Mouse (Mus musculus) liver, adult 2 months (tissue): Measurements from ENCODE around the gene Prkce. TPM values are rescaled to one million over a fixed set of nuclear protein-coding genes. Genes with fewer than 3 reads are reported as not detected.

Source experiments
- DNase-seq: peaks from one replicate; pipeline ENCODE4 v3.0.0-alpha.2; 2011; ENCODE audit warnings: low read depth, low spot score; ENCODE audit errors: extremely low read depth
- H3K27ac ChIP-seq: fragments of 200-500 bp; replicated peaks from 2 replicates; pipeline ENCODE4 v1.5.1; 2012; ENCODE audit warnings: low read depth, mild to moderate bottlenecking, control low read depth, inconsistent platforms, low read length; ENCODE audit not compliant: insufficient read depth
- H3K27me3 ChIP-seq: fragments of 200-500 bp; 2 replicates; pipeline ENCODE4 v1.6.1; 2012; ENCODE audit warnings: mild to moderate bottlenecking, moderate library complexity, low read length, inconsistent platforms; ENCODE audit not compliant: control insufficient read depth, insufficient read depth
- H3K36me3 ChIP-seq: fragments of 200-500 bp; 2 replicates; pipeline ENCODE4 v1.6.1; 2012; ENCODE audit warnings: low read length, inconsistent platforms; ENCODE audit not compliant: control insufficient read depth, insufficient read depth
- H3K4me1 ChIP-seq: fragments of 200-500 bp; 2 replicates; pipeline ENCODE4 v1.6.1; 2011; ENCODE audit warnings: low read length; ENCODE audit not compliant: control insufficient read depth, insufficient read depth
- H3K4me3 ChIP-seq: fragments of 200-500 bp; 2 replicates; pipeline ENCODE4 v1.5.1; 2011; ENCODE audit warnings: low read depth, mild to moderate bottlenecking, control low read depth, low read length, moderate library complexity; ENCODE audit not compliant: insufficient read depth
- H3K79me2 ChIP-seq: fragments of 200-500 bp; 2 replicates; pipeline ENCODE4 v1.6.1; 2012; ENCODE audit warnings: inconsistent platforms, mild to moderate bottlenecking, low read length, moderate library complexity; ENCODE audit not compliant: control insufficient read depth, insufficient read depth
- H3K9ac ChIP-seq: fragments of 200-500 bp; 2 replicates; pipeline ENCODE4 v1.6.1; 2012; ENCODE audit warnings: low read depth, mild to moderate bottlenecking, control low read depth, inconsistent platforms, low read length
- CTCF ChIP-seq: fragments of 200-500 bp; IDR thresholded peaks from 2 replicates; pipeline ENCODE4 v1.5.1; 2011; ENCODE audit warnings: low read depth, low read length, control low read depth
- POLR2A ChIP-seq: fragments of 200-500 bp; IDR thresholded peaks from 2 replicates; pipeline ENCODE4 v1.6.1; 2011; ENCODE audit warnings: low read length, control low read depth; ENCODE audit not compliant: insufficient read depth; ENCODE audit errors: extremely low read depth
- WGBS: fragments of 180-500 bp; shearing (Covaris S2); methylation state at CpG from one replicate; pipeline ENCODE4 v1.1.7; 2018; 5-methylcytosine and 5-hydroxymethylcytosine counted together
- polyA plus RNA-seq: library from polyadenylated mRNA; depleted of rRNA; stranded (reverse); fragments of >200 nt; gene quantifications from 2 replicates; pipeline ENCODE4 v1.2.3, GENCODE M21; 2012
- total RNA-seq: library from RNA; depleted of rRNA; stranded (reverse); fragments of >200 nt; gene quantifications from 2 replicates; pipeline ENCODE4 v1.2.3, GENCODE M21; 2014

Prkce gene
- total and polyA plus RNA-seq, 2 experiments, result 2.0 to 6.4 TPM

- Histone ChIP-seq H3K4me1 (peaks cover 35% of the 10 kb centered on the region), H3K36me3 (no peaks in the 10 kb centered on the region), H3K9ac (peak overlapping the region; percentile 26), H3K27ac (peak overlapping the region; percentile 62), H3K79me2 (no peaks in the 10 kb centered on the region; the same call in 1 of the 2 replicates), H3K27me3 (no peaks in the 10 kb centered on the region), H3K4me3 (no peak overlapping the region)
- 10% methylated on average over 15 of the region's 15 CpGs for WGBS
- peak; percentile 99 for DNase-seq
- TF ChIP-seq POLR2A (no peak), CTCF (peak; percentile 86)
Measured at GRCm38 (mm10) chr17:86444578-86445419, 277.2 kb downstream of the Prkce start.

GRCm38 (mm10) chr17:86445420-86445720, 277.8 kb downstream of the Prkce start:
- DNase-seq, result no peak
- Histone ChIP-seq H3K27me3 (no peaks in the 10 kb centered on the region), H3K36me3 (no peaks in the 10 kb centered on the region), H3K79me2 (no peaks in the 10 kb centered on the region; the same call in 1 of the 2 replicates), H3K27ac (peak overlapping the region; percentile 60), H3K4me3 (no peak overlapping the region), H3K4me1 (peaks cover 35% of the 10 kb centered on the region), H3K9ac (no peak overlapping the region; the same call in 1 of the 2 replicates)
- TF ChIP-seq POLR2A (no peak), CTCF (no peak)
- 64% methylated on average over 3 of the region's 3 CpGs for WGBS

- DNase-seq, result no peak
- TF ChIP-seq POLR2A (no peak), CTCF (no peak)
- H3K9ac ChIP-seq, result no peak overlapping the region
- H3K79me2 ChIP-seq, result no peaks in the 10 kb centered on the region; the same call in 1 of the 2 replicates
- H3K4me3 ChIP-seq, result no peak overlapping the region
- no peaks in the 10 kb centered on the region for H3K36me3 ChIP-seq
- WGBS, result 94% methylated on average over 5 of the region's 5 CpGs
- H3K27me3 ChIP-seq, result no peaks in the 10 kb centered on the region
- no peak overlapping the region for H3K27ac ChIP-seq
- H3K4me1 ChIP-seq, result peaks cover 31% of the 10 kb centered on the region
Measured at GRCm38 (mm10) chr17:86445900-86446299, 278.3 kb downstream of the Prkce start.

GRCm38 (mm10) chr17:86447101-86447598, 279.6 kb downstream of the Prkce start:
- no peak for TF ChIP-seq POLR2A
- no peak for TF ChIP-seq CTCF
- peak overlapping the region; percentile 44 for H3K27ac ChIP-seq
- DNase-seq, result peak; percentile 93
- peaks cover 29% of the 10 kb centered on the region for H3K4me1 ChIP-seq
- H3K4me3 ChIP-seq, result no peak overlapping the region
- H3K9ac ChIP-seq, result no peak overlapping the region
- WGBS, result 44% methylated on average over 4 of the region's 4 CpGs
- H3K27me3 ChIP-seq, result no peaks in the 10 kb centered on the region
- no peaks in the 10 kb centered on the region for H3K36me3 ChIP-seq
- H3K79me2 ChIP-seq, result no peaks in the 10 kb centered on the region; the same call in 1 of the 2 replicates

- DNase-seq, result no peak
- Histone ChIP-seq H3K79me2 (no peaks in the 10 kb centered on the region), H3K27me3 (no peaks in the 10 kb centered on the region), H3K4me1 (no peaks in the 10 kb centered on the region), H3K36me3 (no peaks in the 10 kb centered on the region), H3K9ac (no peak overlapping the region), H3K27ac (no peak overlapping the region), H3K4me3 (no peak overlapping the region)
- 90% methylated on average over 4 of the region's 4 CpGs for WGBS
- no peak for TF ChIP-seq POLR2A
- TF ChIP-seq CTCF, result no peak
Measured at GRCm38 (mm10) chr17:86452934-86453333, 285.3 kb downstream of the Prkce start.

GRCm38 (mm10) chr17:86453673-86454350, 286.2 kb downstream of the Prkce start:
- H3K27me3 ChIP-seq, result no peaks in the 10 kb centered on the region
- H3K4me3 ChIP-seq, result no peak overlapping the region
- H3K79me2 ChIP-seq, result no peaks in the 10 kb centered on the region
- no peak overlapping the region for H3K9ac ChIP-seq
- no peak for DNase-seq
- H3K4me1 ChIP-seq, result peaks cover 5% of the 10 kb centered on the region; the same call in 1 of the 2 replicates
- TF ChIP-seq POLR2A, result no peak
- no peak for TF ChIP-seq CTCF
- H3K36me3 ChIP-seq, result no peaks in the 10 kb centered on the region
- H3K27ac ChIP-seq, result no peak overlapping the region
- WGBS, result 85% methylated on average over 14 of the region's 14 CpGs
